Mouse (Mus musculus) stomach, embryonic 16.5 days (tissue): ENCODE measurements around the gene Ilf2. TPM values are rescaled to one million over a fixed set of nuclear protein-coding genes. Genes with fewer than 3 reads are reported as not detected.

Experiments used
- polyA plus RNA-seq: library from polyadenylated mRNA; unstranded; fragments of >200 nt; fragmentation: Nextera tagmentation; extraction: Ambion mirVana; gene quantifications from 2 replicates; pipeline ENCODE4 v1.2.1, GENCODE M21; 2015

Ilf2 gene
- polyA plus RNA-seq, 1 experiment from 2014 or later: 147 TPM

Other genes with a start within 250 kb of the Ilf2 start
- 92.3 and 104 TPM in 2 replicates for gene Jtb, start 244.5 kb upstream of the Ilf2 start, polyA plus RNA-seq
- 28.9 and 34.4 TPM in 2 replicates for gene Creb3l4, start 232.6 kb upstream of the Ilf2 start, polyA plus RNA-seq
- gene Slc39a1, start 228.0 kb upstream of the Ilf2 start, polyA plus RNA-seq: 101 and 122 TPM in 2 replicates
- 18.2 and 21.1 TPM in 2 replicates for gene Crtc2, start 222.0 kb upstream of the Ilf2 start, polyA plus RNA-seq
- gene Dennd4b, start 210.9 kb upstream of the Ilf2 start, polyA plus RNA-seq: 3.8 and 4.3 TPM in 2 replicates
- 8.1 and 8.2 TPM in 2 replicates for gene Gatad2b, start 182.9 kb upstream of the Ilf2 start, polyA plus RNA-seq
- gene Slc27a3, start 86.2 kb upstream of the Ilf2 start, polyA plus RNA-seq: 10.1 TPM in 2 replicates
- 22.4 and 23.0 TPM in 2 replicates for gene Ints3, start 42.5 kb upstream of the Ilf2 start, polyA plus RNA-seq
- gene Npr1, start 10.3 kb upstream of the Ilf2 start, polyA plus RNA-seq: 5.9 and 6.4 TPM in 2 replicates
- gene Snapin, start 14.9 kb downstream of the Ilf2 start, polyA plus RNA-seq: 77.5 and 79.1 TPM in 2 replicates
- 92.7 and 105 TPM in 2 replicates for gene Chtop, start 33.4 kb downstream of the Ilf2 start, polyA plus RNA-seq
- gene S100a1, start 38.3 kb downstream of the Ilf2 start, polyA plus RNA-seq: 85.3 and 99.1 TPM in 2 replicates
- 37.3 and 44.1 TPM in 2 replicates for gene S100a13, start 38.3 kb downstream of the Ilf2 start, polyA plus RNA-seq
- gene S100a14, start 50.7 kb downstream of the Ilf2 start, polyA plus RNA-seq: 149 and 199 TPM in 2 replicates
- gene S100a16, start 61.1 kb downstream of the Ilf2 start, polyA plus RNA-seq: 407 and 487 TPM in 2 replicates
- 2.6 and 5.0 TPM in 2 replicates for gene S100a3, start 84.5 kb downstream of the Ilf2 start, polyA plus RNA-seq
- 0.93 and 1.3 TPM in 2 replicates for gene S100a2, start 114.1 kb downstream of the Ilf2 start, polyA plus RNA-seq
- gene Gm42674, start 125.8 kb downstream of the Ilf2 start, polyA plus RNA-seq: not detected in 2 replicates
- gene S100a4, start 127.6 kb downstream of the Ilf2 start, polyA plus RNA-seq: 12.5 and 15.1 TPM in 2 replicates
- 4.5 and 5.2 TPM in 2 replicates for gene S100a5, start 132.4 kb downstream of the Ilf2 start, polyA plus RNA-seq
- 820 and 892 TPM in 2 replicates for gene S100a6, start 136.8 kb downstream of the Ilf2 start, polyA plus RNA-seq
- gene S100a7a, start 177.9 kb downstream of the Ilf2 start, polyA plus RNA-seq: 9.8 and 29.5 TPM in 2 replicates
- gene S100a8, start 192.9 kb downstream of the Ilf2 start, polyA plus RNA-seq: 235 and 367 TPM in 2 replicates
- 151 and 235 TPM in 2 replicates for gene S100a9, start 219.6 kb downstream of the Ilf2 start, polyA plus RNA-seq